Comparison of ENCODE assay signal across 24 mouse cellular contexts in the genomic region with DNA sequence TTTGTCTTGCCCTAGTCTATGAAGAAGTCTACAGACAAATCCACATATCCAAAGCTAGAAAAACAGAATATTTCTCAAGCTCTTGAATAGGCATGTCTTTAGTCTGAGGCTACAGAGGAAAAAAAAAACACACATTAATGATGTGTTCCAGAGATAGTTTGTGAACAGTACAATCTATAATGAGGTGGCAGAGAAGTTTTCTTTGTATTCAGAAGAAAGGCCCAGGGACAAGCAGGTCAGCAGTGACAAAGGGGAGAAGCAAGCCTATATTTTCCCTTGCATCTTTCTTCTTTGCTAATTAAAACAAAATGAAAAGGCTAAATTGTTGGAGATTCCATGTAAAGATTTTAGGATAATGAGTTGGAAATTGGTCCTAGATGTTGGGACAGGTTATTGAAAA.
A peak's percentile ranks its signal among the peaks of the same experiment; 100 is the strongest.
DNase-seq lines count a peak whose midpoint lies in the region; ATAC-seq and TF ChIP-seq lines count a peak whose summit lies in the region.
"Had no signal": no experiment of that assay in that cellular context is flagged by ENCODE, and none has a peak within 500 bp of the region (broad histone marks: within the 10 kb centered on the region; RNA-seq: fewer than 3 reads in every experiment).

No protein-coding gene starts in this region.

- no peak overlapping the region for H3K9ac ChIP-seq in forebrain, embryonic 11.5 days (ENCODE audit: low read length)
- H3K9ac ChIP-seq in forebrain, embryonic 14.5 days (ENCODE audit: low read length), result peak overlapping the region; percentile 35; the same call in 1 of the 2 replicates
- H3K9ac ChIP-seq: embryonic facial prominence, embryonic 13.5 days; hindbrain, embryonic 12.5 days; hindbrain, embryonic 15.5 days had no signal

- TF ChIP-seq POLR2A in brain, embryonic 14.5 days (IDR thresholded peaks at IDR 0.05; ENCODE audit: borderline replicate concordance, extremely low read depth, insufficient read depth, insufficient read length, poor library complexity, severe bottlenecking), result no peak

- no peak for ATAC-seq in forebrain, embryonic 11.5 days (replicated peaks; ENCODE audit: low FRiP score)
- no peak for ATAC-seq in forebrain, embryonic 14.5 days
- no peak for ATAC-seq in CD4-positive, CD25-positive, alpha-beta regulatory T cell, adult 4 months
- ATAC-seq: intestine, postnatal 0 days; Patski had no signal

- H3K4me3 ChIP-seq in forebrain, embryonic 11.5 days (ENCODE audit: low read depth, low read length), result no peak overlapping the region
- no peak overlapping the region for H3K4me3 ChIP-seq in forebrain, embryonic 14.5 days (ENCODE audit: low read depth, low read length)
- H3K4me3 ChIP-seq: embryonic facial prominence, embryonic 10.5 days; embryonic facial prominence, embryonic 13.5 days; erythroblast, embryonic 14.5 days; gastrocnemius, adult 2 months; hindbrain, embryonic 12.5 days; hindbrain, embryonic 15.5 days had no signal

- no peak overlapping the region for H3K4me2 ChIP-seq in forebrain, embryonic 11.5 days (ENCODE audit: low read depth, low read length, severe bottlenecking)
- H3K4me2 ChIP-seq in forebrain, embryonic 14.5 days (ENCODE audit: low read length), result no peak overlapping the region
- H3K4me2 ChIP-seq: embryonic facial prominence, embryonic 13.5 days; heart, embryonic 11.5 days; hindbrain, embryonic 12.5 days; hindbrain, embryonic 15.5 days had no signal

- DNase-seq in brain, embryonic 14.5 days (ENCODE audit: low read depth), result peak; percentile 43
- no peak for DNase-seq in forebrain, embryonic 11.5 days (ENCODE audit: low spot score)
- DNase-seq in forebrain, embryonic 14.5 days (ENCODE audit: low spot score), result no peak
- peak; percentile 65 for DNase-seq in retina, embryonic 14.5 days (ENCODE audit: low spot score)
- DNase-seq in cerebellum, postnatal 25 days, result no peak
- DNase-seq in natural killer cell, adult 2 months (ENCODE audit: low spot score in 2 of 2), result no peak
- DNase-seq: adrenal gland, postnatal 10 days; cerebellum, adult 18-20 months; cerebellum, adult 9-10 months; cerebellum, postnatal 14 days; embryo, embryonic 11 days; gastrocnemius, adult 2 months; gastrocnemius, postnatal 14 days; heart, adult 11 months; kidney, adult 2 months had no signal

- no peaks in the 10 kb centered on the region for H3K36me3 ChIP-seq in forebrain, embryonic 11.5 days (ENCODE audit: control insufficient read depth, insufficient read depth, low read length)
- no peaks in the 10 kb centered on the region for H3K36me3 ChIP-seq in forebrain, embryonic 14.5 days (ENCODE audit: control insufficient read depth, insufficient read depth, low read length)
- H3K36me3 ChIP-seq: embryonic facial prominence, embryonic 10.5 days; embryonic facial prominence, embryonic 13.5 days; hindbrain, embryonic 12.5 days; hindbrain, embryonic 15.5 days had no signal

- no peaks in the 10 kb centered on the region for H3K9me3 ChIP-seq in forebrain, embryonic 11.5 days (ENCODE audit: control insufficient read depth, low read length)
- H3K9me3 ChIP-seq in forebrain, embryonic 14.5 days (replicated peaks; ENCODE audit: control insufficient read depth, low read length), result 0 out of 2 replicates have a peak, but pooled peaks cover 2% of the 10 kb centered on the region
- H3K9me3 ChIP-seq: embryonic facial prominence, embryonic 10.5 days; embryonic facial prominence, embryonic 13.5 days; hindbrain, embryonic 15.5 days had no signal

- peak overlapping the region; percentile 54; the same call in 1 of the 2 replicates for H3K27ac ChIP-seq in forebrain, embryonic 11.5 days (ENCODE audit: low read depth, low read length)
- H3K27ac ChIP-seq in forebrain, embryonic 14.5 days (ENCODE audit: low read depth, low read length), result peak overlapping the region; percentile 64
- H3K27ac ChIP-seq: embryonic facial prominence, embryonic 10.5 days; embryonic facial prominence, embryonic 13.5 days; gastrocnemius, adult 2 months; hindbrain, embryonic 12.5 days; hindbrain, embryonic 15.5 days had no signal

- H3K4me1 ChIP-seq in forebrain, embryonic 11.5 days (replicated peaks; ENCODE audit: control insufficient read depth, insufficient read depth, low read length), result no peaks in the 10 kb centered on the region
- H3K4me1 ChIP-seq in forebrain, embryonic 14.5 days (ENCODE audit: control insufficient read depth, insufficient read depth, low read length), result peaks cover 10% of the 10 kb centered on the region; the same call in 1 of the 2 replicates
- H3K4me1 ChIP-seq: embryonic facial prominence, embryonic 13.5 days; hindbrain, embryonic 15.5 days had no signal

- H3K27me3 ChIP-seq in forebrain, embryonic 11.5 days (ENCODE audit: control insufficient read depth, insufficient read depth, low read length), result no peaks in the 10 kb centered on the region
- H3K27me3 ChIP-seq in forebrain, embryonic 14.5 days (replicated peaks; ENCODE audit: control insufficient read depth, insufficient read depth, low read length), result no peaks in the 10 kb centered on the region
- H3K27me3 ChIP-seq: embryonic facial prominence, embryonic 13.5 days; hindbrain, embryonic 12.5 days; hindbrain, embryonic 15.5 days; Patski had no signal

- no peak for TF ChIP-seq CTCF in brain, embryonic 14.5 days (IDR thresholded peaks at IDR 0.05; ENCODE audit: borderline replicate concordance, extremely low read depth, insufficient read depth, insufficient read length)

Comparison
In these comparisons a context has a peak if more than half of its experiments do, and no peak if none do; other contexts are left out.
1. DNase-seq: peak in brain, embryonic 14.5 days (single experiment) and retina, embryonic 14.5 days (single experiment); none in forebrain, embryonic 11.5 days (single experiment), forebrain, embryonic 14.5 days (single experiment), cerebellum, postnatal 25 days (0 of 2) and natural killer cell, adult 2 months (0 of 2).